Mouse (Mus musculus): ENCODE measurements at regions not wholly inside any gene's neighbourhood (a gene's known extent, or its start where the extent isn't known, plus 50 kb on each side); places are given as distances from the start of the nearest gene placed in this dataset.

DNA sequence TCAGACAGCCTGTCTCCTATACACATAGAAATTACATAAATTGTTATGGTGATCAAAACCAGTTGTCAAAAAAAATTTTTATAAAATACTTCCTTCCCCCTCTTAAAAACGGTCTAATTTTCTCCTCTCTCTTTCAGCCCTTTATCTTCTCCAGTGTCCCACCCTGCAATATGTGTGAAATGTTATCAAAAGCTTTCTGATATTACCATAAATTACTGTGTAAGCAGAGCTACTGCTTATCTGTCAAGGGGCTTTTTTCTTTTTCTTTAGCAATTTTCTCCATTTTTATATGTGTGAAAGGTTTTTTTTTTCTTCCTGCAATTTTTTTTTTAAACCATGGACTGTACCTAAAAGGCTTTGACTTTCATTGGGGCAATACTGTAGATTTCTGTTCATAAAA, 508.4 kb upstream of the Adgrl2 start:
- no peak for DNase-seq

DNA sequence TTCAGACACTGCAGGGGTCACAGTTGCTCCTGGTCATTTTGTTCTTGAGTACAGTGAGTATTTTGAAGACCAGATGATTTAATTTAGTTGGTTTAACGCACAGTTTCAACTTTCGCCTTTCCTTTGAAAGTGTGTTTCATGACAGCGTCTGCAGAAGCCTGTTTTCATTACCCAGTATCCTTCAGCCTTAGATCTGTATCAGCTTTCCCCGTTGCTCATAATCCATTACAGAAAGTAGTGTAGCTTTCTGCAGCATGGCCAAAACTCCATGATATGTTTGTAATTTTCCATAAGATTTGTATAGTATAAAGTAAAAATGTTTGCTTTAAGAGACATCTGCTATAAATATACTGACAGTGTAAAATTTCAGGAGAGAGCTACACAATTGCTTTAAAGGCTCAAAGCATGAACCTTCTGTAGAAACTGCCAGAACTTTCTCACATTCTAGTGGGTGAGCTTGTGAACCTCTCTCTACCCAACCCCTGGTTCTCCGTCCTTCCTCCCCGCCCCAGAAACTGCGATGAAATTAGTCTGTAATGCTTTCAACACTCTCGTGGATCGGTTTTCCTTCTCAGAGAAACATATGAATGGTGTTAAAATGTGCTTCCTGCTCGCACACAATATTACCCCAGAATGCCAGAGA, 506.6 kb upstream of the Adgrl2 start:
- no peak for DNase-seq

DNA sequence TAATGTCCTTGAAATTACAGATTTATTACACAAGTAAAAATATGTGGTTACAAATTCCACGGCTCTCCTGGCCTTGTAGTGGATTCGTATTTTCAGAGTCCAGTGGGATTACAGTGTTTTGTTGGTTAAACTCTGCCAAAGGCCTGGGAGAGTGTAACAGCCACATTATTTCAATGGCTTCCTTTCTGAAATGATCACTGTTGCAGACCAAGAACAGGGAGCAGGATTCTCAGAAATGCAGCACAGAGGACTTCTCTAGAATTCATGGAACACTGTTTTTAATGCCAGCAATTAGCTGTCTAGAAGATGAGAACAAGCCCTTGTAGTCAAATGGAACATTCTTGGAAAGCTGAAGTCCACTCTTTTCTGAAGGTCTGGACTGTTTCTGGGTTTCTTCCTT, 505.8 kb upstream of the Adgrl2 start:
- no peak for DNase-seq

DNA sequence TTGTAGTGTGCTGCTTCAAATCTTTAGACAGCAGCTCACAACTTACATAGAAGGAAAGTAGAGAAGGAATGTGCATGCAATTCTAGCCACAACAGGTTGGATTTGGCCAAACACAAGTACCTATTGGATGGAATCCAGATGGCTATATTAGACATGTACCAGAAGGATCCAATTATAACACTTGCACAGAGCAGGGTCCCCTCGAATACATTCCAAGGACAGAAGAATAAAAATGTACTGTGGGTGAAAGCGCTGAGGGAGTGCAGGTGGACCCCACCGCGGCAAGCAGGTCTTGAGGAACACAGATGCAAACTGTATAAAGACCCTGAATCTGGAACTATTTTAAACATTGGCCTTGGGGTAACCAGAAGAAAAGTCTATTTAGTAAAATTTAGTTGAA, 497.8 kb upstream of the Adgrl2 start:
- no peak for DNase-seq

DNA sequence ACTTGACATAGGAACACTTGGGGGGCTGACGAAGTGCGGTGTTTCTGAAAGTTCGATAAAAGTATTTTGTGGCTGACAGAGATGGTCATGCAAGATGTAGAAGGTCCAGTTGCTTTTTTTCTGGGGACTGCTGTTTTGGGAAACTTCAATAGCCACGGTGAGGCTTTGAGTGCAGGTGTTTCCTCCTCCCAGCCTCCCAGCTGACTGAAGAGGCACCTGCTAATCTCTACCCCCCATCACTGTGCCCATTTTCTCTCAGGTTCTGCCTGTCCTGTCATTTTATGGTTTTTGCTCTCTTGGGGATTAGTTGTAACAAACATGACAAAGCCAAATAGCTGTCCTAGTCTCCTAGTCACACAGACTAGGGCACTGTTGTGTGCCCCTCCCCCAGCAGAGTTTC, 495.1 kb upstream of the Adgrl2 start:
- no peak for DNase-seq

- no peak for DNase-seq
Measured at GRCm38 (mm10) chr3:149484319-149484718, 494.0 kb upstream of the Adgrl2 start.

GRCm38 (mm10) chr3:149476151-149476550, 485.8 kb upstream of the Adgrl2 start:
- DNase-seq = no peak

GRCm38 (mm10) chr3:149466973-149467372, 476.6 kb upstream of the Adgrl2 start:
- no peak for DNase-seq

DNA sequence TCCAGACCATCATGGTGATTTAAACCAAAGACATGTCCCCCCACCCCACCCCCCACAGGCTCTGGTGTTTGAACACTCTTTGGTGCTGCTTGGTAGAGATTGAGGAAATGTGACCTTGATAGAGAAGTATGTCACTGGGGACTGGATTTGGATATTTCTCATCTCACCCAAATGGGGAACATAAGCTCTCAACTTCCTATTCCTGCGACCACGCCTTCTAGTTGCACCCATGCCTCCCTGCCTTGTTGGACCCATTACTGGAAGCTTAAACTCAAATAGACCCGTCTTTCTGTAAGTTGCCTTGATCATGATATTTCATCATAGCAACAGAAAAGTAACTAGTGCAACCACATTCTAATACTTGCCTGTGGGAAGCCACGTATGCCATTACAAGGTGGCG, 474.2 kb upstream of the Adgrl2 start:
- DNase-seq = no peak

GRCm38 (mm10) chr3:149462121-149462541, 471.8 kb upstream of the Adgrl2 start:
- no peak for DNase-seq

DNA sequence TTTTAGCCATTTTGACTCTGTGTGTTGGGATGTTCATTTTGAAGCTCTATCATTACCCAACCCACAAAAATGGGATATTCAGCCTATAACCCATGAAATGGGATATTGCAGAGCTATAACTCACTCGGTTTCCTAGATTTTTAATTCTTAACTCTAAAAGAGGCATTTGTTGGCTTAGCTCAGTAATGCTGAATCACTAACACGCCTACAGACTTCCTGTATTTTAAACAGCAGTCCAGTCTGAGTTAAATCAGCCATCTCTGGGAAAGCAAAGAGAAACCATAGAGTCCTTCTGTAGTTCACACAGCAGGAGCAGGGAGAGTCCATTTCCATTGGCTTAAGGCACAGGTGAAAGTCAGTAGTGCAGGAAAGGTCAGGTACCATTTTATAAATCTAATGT, 471.3 kb upstream of the Adgrl2 start:
- no peak for DNase-seq

GRCm38 (mm10) chr3:149449376-149449775, 459.0 kb upstream of the Adgrl2 start:
- no peak for DNase-seq

- no peak for DNase-seq
Measured at GRCm38 (mm10) chr3:149445991-149446564, 455.7 kb upstream of the Adgrl2 start.

GRCm38 (mm10) chr3:149444854-149445577, 454.7 kb upstream of the Adgrl2 start:
- DNase-seq = peak; percentile 45 to 50

GRCm38 (mm10) chr3:149444377-149444776, 454.0 kb upstream of the Adgrl2 start:
- no peak for DNase-seq

DNA sequence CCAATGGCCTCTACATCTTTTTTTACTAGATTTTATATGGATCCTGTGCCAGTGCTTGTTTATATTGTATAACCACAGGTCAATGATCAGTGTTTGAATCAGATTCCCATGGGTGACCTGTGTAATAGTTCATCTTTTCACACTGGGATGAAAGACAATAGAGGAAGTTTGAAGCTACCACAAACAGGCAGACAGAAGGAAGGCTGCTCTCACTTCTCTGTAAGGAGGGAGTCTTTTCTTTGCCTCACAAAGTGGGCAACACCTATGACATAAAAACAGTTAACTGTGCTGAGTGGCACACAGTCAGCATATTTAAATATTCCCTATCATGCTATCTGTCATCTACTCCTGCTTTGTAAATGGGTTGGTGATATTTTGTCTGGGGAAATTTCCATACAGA, 450.9 kb upstream of the Adgrl2 start:
- DNase-seq = no peak

DNA sequence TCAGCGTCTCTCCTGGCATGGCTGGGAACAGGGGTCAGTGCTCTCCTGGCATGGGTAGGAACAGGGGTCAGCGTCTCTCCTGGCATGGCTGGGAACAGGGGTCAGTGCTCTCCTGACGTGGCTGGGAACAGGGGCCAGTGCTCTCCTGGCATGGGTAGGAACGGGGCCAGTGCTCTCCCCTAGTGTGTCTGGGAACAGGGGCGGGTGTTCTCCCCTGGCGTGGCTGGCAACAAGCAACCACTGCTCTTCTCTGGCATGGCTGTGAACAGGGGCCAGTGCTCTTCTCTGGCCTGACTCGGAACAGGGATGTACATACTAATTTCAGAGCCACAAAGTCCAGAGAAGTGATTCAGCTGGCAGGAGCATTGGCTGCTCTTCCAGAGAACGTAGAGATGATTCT, 447.4 kb upstream of the Adgrl2 start:
- DNase-seq = peak in 1 of 2 experiments; percentile 39

- DNase-seq = no peak
Measured at GRCm38 (mm10) chr3:149436944-149437343, 446.6 kb upstream of the Adgrl2 start.

GRCm38 (mm10) chr3:149436420-149436819, 446.1 kb upstream of the Adgrl2 start:
- DNase-seq = peak in 1 of 2 experiments; percentile 55

DNA sequence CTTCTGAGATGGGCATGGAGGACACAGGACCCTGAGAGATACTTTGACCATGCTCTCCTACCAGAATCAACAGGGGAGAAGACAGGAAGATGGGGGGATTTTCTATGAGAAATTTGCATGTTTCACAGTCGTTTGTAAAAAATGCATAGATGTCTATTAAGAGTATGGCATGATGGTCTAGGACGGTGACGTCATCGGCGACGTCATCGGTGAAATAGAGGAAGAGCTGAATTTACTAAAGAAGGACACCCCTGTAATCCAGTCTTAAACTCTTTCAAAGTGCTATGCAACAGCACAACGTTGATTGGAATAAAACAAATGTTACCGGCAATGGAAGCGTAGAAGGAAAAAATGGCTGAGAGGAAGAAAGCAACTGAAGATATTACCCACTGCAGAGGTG, 441.4 kb upstream of the Adgrl2 start:
- no peak for DNase-seq

DNA sequence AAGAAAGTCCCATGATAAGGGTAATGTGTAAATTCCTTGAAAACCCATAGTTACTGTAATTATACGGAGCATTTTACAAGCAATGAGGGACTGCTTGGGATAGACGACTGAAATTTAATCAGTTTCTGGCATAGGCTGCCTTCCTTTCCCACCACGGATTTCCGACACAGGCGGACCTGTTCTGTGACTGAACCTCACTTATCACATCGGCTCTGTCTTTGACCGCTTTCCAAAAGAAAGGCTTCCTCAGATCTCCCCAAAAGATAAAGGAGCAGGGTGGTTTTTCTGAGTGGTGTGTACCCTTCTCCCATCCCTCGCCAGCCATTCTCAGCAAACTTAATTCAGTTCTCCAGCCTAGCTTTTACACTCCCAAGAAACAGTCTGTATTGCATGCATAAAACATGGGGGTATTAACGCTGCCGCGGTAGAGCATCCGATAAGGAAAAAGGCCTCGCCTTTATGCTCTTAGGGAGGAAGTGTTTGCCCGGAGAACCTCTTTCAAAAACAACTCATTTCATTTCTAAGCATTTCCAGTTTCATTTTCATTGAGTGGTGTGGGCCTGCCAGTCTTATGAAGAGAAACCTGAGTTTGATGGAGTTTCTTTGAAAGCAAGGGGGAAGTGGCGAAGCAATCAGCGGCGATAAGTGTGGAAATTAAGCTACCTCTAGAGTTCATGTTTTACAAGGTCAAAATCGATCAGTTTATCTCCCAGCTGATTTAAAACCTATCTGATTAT, 435.8 kb upstream of the Adgrl2 start:
- no peak for DNase-seq

DNA sequence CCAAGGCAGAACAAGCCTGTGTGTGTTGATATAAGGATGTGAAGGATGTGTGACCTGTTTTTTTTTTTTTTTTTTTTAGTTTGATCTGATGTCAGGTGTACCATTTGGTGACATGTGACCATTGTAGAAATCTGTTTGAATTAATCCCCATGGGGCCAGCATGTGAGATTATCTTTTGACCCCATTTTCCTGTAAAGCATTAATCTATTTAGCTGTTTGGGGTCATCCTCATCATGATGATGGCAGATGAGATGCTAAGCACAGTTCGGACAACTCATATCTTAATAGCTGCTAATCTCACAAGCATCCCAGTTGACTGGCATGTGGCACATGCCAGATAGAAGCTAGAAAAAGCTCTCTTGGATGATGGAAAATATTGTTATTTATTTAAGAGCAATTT, 434.0 kb upstream of the Adgrl2 start:
- DNase-seq = no peak

GRCm38 (mm10) chr3:149423491-149423890, 433.1 kb upstream of the Adgrl2 start:
- DNase-seq = no peak
